Mouse (Mus musculus) heart, postnatal 25 days (tissue): ENCODE data around the gene Scp2. TPM values are rescaled to one million over a fixed set of nuclear protein-coding genes. Genes with fewer than 3 reads are reported as not detected.
"Not testable (repeated sequence)": the region's sequence is repeated elsewhere in the genome, so short reads cannot be mapped to it uniquely, and the experiment has no call there.

Experiments used
- DNase-seq: peaks from one replicate; pipeline ENCODE4 v3.0.0; 2022; ENCODE audit warnings: low spot score
- intact Hi-C: fragments of 180-260 bp; cut with DNase I; formaldehyde crosslinking; loops from one replicate; pipeline ENCODE4 v1.15.1; 2025
- total RNA-seq, 2 experiments: library from RNA; stranded (reverse); gene quantifications; 2 replicates each; pipeline ENCODE4 v1.2.3; 2021

Gene Scp2
- total RNA-seq, 2 experiments from 2014 or later, result 279 to 298 TPM

GRCm38 (mm10) chr4:108116466-108116865 lies 28.3 kb downstream of the Scp2 start:
- intact Hi-C loops, result loop anchor here (10.0 kb wide), 1 partner anchor 162 kb away; no protein-coding TSS in a partner anchor
- DNase-seq, result no peak

DNA sequence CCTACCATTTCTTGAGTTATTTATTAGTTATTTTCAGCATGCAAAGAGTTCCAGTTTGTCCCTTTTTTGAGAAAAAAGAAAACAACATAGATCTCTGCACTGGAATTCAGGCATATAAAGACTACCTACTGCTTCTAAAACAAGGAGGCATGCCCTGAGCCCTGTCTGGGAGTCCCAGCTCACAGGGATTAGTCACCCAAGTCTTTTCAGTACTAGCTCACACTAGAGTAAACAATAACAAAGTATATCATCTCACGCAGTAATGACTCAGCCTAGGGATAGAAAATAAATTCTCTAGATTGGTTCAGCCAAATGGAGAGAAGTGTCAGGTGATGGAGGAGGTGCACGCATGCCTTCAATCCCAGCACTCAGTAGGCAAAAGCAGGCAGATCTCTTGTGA lies 34.1 kb downstream of the Scp2 start:
- DNase-seq, result no peak
- intact Hi-C loops, result loop anchor here (10.0 kb wide), 1 partner anchor 156 kb away; no protein-coding TSS in a partner anchor

GRCm38 (mm10) chr4:108109728-108110127 lies 35.1 kb downstream of the Scp2 start:
- intact Hi-C loops, result loop anchor here (10.0 kb wide), 1 partner anchor 155 kb away; no protein-coding TSS in a partner anchor

GRCm38 (mm10) chr4:108096345-108096744 lies 48.5 kb downstream of the Scp2 start, which contains the start of gene Podn:
Gene Podn, minus strand, starts transcription at chr4:108096445.
- intact Hi-C loops, result no loop called here
- DNase-seq, result no peak

More at GRCm38 (mm10) chr4:108109728-108110127, 35.1 kb downstream of the Scp2 start:
- no peak for DNase-seq

GRCm38 (mm10) chr4:108092741-108093397 lies 51.9 kb downstream of the Scp2 start:
- intact Hi-C loops, result no loop called here
- DNase-seq, result no peak

- DNase-seq, result no peak
- intact Hi-C loops, result no loop called here
Observed at GRCm38 (mm10) chr4:108083993-108084392, 60.8 kb downstream of the Scp2 start.

- DNase-seq, result no peak
- intact Hi-C loops, result no loop called here
Observed at GRCm38 (mm10) chr4:108083032-108083735, 61.6 kb downstream of the Scp2 start.

DNA sequence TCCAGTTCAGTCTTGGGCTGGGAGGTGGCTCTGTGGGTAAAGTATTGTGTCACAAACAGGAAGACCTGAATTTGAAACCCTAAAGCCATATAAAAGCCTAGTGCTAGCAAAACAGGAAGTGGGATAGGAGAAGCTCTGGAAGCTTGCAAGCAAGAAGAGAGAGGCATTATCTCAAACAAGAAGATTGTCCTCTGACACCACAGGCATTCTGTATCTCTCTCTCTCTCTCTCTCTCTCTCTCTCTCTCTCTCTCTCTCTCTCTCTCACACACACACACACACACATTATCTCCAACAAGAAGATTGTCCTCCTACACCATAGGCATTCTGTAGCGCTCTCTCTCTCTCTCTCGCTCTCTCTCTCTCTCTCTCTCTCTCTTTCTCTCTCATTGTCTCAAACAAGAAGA lies 62.4 kb downstream of the Scp2 start:
- intact Hi-C loops, result no loop called here

GRCm38 (mm10) chr4:108080876-108081275 lies 63.9 kb downstream of the Scp2 start:
- intact Hi-C loops, result no loop called here
- DNase-seq, result no peak

More for the DNA sequence above, 62.4 kb downstream of the Scp2 start:
- no peak for DNase-seq

DNA sequence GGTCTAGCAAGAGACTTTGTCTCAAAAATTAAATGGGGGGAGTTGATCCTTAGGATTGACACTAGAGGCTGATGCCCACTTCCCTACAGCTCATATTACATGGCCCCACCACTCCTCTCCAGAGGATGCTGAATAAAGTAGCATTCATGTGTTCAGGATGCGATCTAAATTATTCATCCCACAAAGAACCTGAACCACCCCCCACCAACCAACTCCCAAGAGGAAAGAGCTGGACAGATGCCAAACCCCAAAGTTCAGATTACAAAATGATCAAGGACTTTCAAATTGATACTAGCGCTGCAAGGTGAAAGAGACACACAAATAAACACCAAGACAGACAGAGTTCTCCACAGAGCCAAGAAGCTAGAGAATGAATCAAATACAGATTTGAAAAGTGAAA lies 65.0 kb downstream of the Scp2 start:
- intact Hi-C loops, result loop anchor here (10.0 kb wide), 1 partner anchor 225 kb away; the partner anchor contains the start of gene Zyg11b
- DNase-seq, result no peak

DNA sequence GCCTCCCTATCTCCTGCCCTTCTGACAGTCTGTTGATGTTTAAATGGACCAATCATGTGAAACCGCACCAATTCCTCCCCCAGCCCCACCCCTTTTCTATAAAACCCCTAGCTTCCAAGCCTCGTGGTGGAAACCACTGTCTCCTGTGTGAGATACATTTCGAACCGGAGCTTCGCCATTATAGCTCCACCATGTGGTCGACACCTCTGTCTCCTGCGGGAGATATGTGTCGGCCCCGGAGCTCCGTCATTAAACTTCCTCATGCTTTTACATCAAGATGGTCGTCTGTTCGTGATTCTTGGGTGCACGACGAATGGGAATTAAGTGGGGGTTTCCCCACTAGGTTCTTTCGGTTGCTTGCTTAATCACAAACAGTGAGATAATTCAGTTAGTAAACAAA lies 65.6 kb downstream of the Scp2 start:
- not testable (repeated sequence) for DNase-seq
- intact Hi-C loops, result loop anchor here (10.0 kb wide), 1 partner anchor 226 kb away; the partner anchor contains the start of gene Zyg11b

DNA sequence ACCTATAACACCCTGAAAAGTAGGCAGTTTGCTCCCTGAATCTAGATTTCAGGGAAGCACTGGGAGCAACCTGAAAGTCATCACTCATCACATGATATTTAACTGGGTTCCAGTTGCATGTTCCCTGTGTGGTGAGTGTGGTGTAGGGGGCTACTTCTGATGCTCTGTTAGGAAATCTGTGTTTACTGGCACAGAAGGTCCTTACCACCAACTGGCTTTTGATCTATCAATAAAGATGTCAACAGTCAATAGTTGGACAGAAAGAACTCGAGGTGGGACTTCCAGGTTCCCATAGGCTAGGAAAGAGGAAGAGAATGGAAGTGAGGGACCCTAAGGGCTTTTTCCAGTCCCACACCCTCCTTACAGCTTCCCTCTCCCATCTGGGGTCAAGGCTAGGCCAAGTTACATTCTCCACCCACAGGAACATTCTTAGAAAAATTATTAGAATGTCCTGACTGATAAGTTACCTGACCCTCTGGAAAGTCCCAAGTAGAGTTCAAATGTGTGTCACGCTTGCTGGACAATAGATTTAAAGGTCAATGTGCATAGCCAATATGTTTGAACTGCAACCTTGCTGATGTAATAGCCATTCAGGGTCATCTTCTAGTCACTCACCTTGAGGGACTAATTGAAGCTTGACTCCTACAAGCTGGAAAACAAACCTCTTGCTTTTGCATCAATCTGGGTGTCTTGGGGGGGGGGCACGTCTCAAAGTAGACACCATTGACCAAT lies 67.4 kb downstream of the Scp2 start:
- intact Hi-C loops, result loop anchor here (10.0 kb wide), 1 partner anchor 227 kb away; the partner anchor contains the start of gene Zyg11b

DNA sequence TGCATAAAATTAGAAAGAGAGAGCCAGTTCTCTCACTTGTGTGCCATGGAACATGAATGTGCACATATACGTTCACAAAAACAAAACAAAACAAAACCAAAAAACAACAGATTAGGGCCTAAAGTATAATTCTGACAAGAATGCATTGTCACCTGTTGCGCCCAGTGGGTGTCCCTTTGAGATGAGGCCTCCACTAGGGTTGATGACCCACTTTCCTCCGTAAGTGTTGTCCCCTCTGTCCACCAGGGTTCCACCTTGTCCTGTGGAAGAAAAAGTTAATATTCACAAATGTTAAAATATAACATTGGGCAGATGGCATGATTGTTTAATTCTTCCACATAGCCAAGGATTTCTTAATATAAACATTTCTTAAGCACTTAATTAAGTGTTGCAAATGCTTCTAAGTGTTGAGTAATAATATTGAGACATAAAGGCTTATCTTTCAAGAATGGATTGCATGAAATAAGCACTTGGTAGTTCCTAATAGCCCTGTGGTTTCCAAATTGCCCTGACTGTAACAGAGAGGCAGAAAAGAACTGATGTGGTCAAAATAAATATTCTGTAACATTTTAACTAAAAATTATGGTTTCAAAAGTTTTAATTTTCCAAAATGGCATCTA lies 70.5 kb downstream of the Scp2 start:
- intact Hi-C loops, result loop anchor here (10.0 kb wide), 1 partner anchor 230 kb away; the partner anchor contains the start of gene Zyg11b
- DNase-seq, result no peak

More for the DNA sequence above, 67.4 kb downstream of the Scp2 start:
- no peak for DNase-seq

- DNase-seq, result no peak
- intact Hi-C loops, result loop anchor here (10.0 kb wide), 1 partner anchor 233 kb away; the partner anchor contains the start of gene Zyg11b
Observed at GRCm38 (mm10) chr4:108072086-108072485, 72.7 kb downstream of the Scp2 start.

DNA sequence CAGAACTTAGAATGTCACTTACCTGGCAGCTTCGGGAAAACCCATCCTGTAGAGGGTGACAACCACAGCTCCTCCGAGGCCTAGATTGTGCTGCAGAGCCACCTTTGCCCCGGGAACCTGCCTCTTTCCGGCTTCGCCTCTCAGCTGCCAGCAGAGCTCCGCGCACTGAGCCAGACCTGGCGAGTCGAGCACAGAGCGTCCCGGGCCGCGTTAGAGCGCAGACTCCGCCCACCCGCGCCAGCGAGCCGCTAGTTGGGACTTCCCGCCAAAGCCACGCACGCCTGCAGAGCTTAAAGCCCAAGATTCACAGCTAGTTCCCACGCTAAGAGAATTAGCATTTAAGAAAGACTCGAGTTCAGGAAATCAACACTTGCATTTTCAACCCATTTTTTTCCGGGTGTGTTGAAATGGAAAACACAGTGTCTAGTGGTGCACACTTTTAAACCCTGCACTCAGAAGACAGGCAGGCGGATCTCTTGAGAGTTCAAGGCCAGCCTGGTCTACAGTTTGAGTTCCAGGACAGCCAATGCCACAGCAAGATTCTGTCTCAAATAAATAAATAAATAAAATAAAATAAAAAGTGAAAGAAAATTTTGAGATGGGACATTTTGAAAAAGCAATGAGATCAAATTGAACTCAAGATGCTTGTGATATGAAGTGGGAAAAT lies 73.4 kb downstream of the Scp2 start:
- intact Hi-C loops, result loop anchor here (2.0 to 10.0 kb wide), 2 partner anchors 47 to 233 kb away; partner anchors contain the start of gene Zyg11b
- peak; percentile 89 for DNase-seq

GRCm38 (mm10) chr4:108070723-108071122 lies 74.1 kb downstream of the Scp2 start:
- DNase-seq, result no peak
- intact Hi-C loops, result loop anchor here (2.0 to 10.0 kb wide), 2 partner anchors 48 to 234 kb away; partner anchors contain the start of gene Zyg11b

- intact Hi-C loops, result loop anchor here (2.0 to 10.0 kb wide), 2 partner anchors 49 to 235 kb away; partner anchors contain the start of gene Zyg11b
Observed at GRCm38 (mm10) chr4:108070286-108070685, 74.5 kb downstream of the Scp2 start.

DNA sequence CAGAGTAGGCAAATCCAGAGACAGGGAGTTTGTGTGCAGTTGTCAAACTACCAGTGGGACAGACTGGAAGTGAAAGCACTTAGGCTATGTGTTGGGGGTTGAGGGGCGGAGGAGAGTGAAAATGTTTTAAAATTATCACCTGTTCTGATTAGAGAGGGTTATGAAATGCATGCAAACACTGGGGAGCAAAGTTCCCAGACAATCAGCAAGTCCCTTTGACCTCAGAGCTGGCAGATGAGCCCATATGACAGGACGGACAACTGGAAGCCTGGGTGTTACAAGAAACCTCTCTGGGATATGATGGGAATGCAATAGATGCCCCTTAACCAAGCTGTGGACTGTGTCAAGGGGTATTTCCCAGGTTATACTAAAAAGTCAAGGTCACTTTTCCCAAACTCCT lies 76.7 kb downstream of the Scp2 start:
- intact Hi-C loops, result no loop called here
- DNase-seq, result no peak

More at GRCm38 (mm10) chr4:108070286-108070685, 74.5 kb downstream of the Scp2 start:
- no peak for DNase-seq

- DNase-seq, result no peak
- intact Hi-C loops, result no loop called here
Observed at GRCm38 (mm10) chr4:108067261-108067660, 77.5 kb downstream of the Scp2 start.
